Mouse (Mus musculus) MEL (cell line): ENCODE data around the gene Zfp398.

ENCODE experiments used
- CTCF ChIP-seq, 3 experiments: IDR thresholded peaks in 2 of 3; conservative IDR thresholded peaks in 1 of 3; 2 replicates each; pipeline ENCODE4 v1.5.1; 2011 to 2012; ENCODE audit warnings: low read length in 3 of 3, low read depth in 2 of 3, mild to moderate bottlenecking in 2 of 3, improper control_type of control experiment in 1 of 3, inconsistent platforms in 1 of 3, mixed read lengths in 1 of 3, moderate library complexity in 1 of 3; ENCODE audit not compliant: control insufficient read depth in 1 of 3, insufficient read depth in 1 of 3, poor library complexity in 1 of 3, severe bottlenecking in 1 of 3
- ELF1 ChIP-seq: IDR thresholded peaks from 2 replicates; pipeline ENCODE4 v1.6.1; 2014; ENCODE audit warnings: low read depth, mild to moderate bottlenecking, inconsistent platforms, low read length, improper control_type of control experiment, moderate library complexity
- EP300 ChIP-seq, 2 experiments: IDR thresholded peaks; 2 replicates each; pipeline ENCODE4 v1.6.1; 2011; ENCODE audit warnings: improper control_type of control experiment in 2 of 2, low read length in 2 of 2, low read depth in 1 of 2, mild to moderate bottlenecking in 1 of 2
- MAFK ChIP-seq: IDR thresholded peaks from 2 replicates; pipeline ENCODE4 v1.6.1; 2011; ENCODE audit warnings: low read depth, mild to moderate bottlenecking, low read length, improper control_type of control experiment, borderline replicate concordance
- MAX ChIP-seq: IDR thresholded peaks from 2 replicates; pipeline ENCODE4 v1.6.1; 2011; ENCODE audit warnings: low read length, improper control_type of control experiment
- MYC ChIP-seq: IDR thresholded peaks from 2 replicates; pipeline ENCODE4 v1.6.1; 2011; ENCODE audit warnings: low read depth, mild to moderate bottlenecking, low read length, improper control_type of control experiment, moderate library complexity
- POLR2A ChIP-seq, 2 experiments: IDR thresholded peaks; 2 replicates each; pipeline ENCODE4 v1.6.1; 2011 to 2012; ENCODE audit warnings: low read length in 2 of 2, mild to moderate bottlenecking in 2 of 2, control low read depth in 1 of 2, improper control_type of control experiment in 1 of 2, low read depth in 1 of 2, moderate library complexity in 1 of 2; ENCODE audit not compliant: control insufficient read depth in 1 of 2, insufficient read depth in 1 of 2, poor library complexity in 1 of 2
- RAD21 ChIP-seq: IDR thresholded peaks from 2 replicates; pipeline ENCODE4 v1.6.1; 2011; ENCODE audit warnings: mild to moderate bottlenecking, low read depth, low read length, improper control_type of control experiment
- ZMIZ1 ChIP-seq: IDR thresholded peaks from 2 replicates; pipeline ENCODE4 v1.6.1; 2012; ENCODE audit warnings: low read depth, mild to moderate bottlenecking, inconsistent platforms, low read length, improper control_type of control experiment, moderate library complexity

DNA sequence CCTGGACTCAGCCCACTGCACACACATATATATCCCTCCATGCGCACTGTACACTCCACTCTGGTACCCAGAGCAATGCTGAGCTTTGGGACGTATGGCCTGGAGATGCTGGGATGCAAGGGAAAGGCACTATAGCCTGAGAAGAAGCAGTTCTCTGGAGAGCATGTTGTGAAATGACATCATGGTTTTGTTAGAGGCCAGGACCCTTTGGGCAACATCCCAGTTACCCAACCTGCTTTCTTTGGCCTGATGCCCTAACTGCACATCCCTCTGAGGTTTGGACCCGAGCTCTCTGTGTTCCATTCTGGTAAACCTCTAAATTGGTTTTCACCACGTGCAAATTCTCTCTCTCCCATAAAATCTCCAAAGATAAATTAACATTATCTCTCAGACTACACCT, 68.1 kb downstream of the Zfp398 start:
- TF ChIP-seq MYC = no peak
- TF ChIP-seq POLR2A (IDR thresholded peaks at IDR 0.05; ENCODE audit: control insufficient read depth in 1 of 2, insufficient read depth in 1 of 2, low read depth in 1 of 2, low read length in 2 of 2, poor library complexity in 1 of 2) = no peak
- no peak for TF ChIP-seq CTCF (IDR thresholded peaks at IDR 0.05 in 2 of 3, conservative IDR thresholded peaks at IDR 0.05 in 1 of 3; ENCODE audit: control insufficient read depth in 1 of 3, insufficient read depth in 1 of 3, low read depth in 2 of 3, low read length in 3 of 3, poor library complexity in 1 of 3, severe bottlenecking in 1 of 3)
- no peak for TF ChIP-seq RAD21
- no peak for TF ChIP-seq EP300 (IDR thresholded peaks at IDR 0.05; ENCODE audit: low read depth in 1 of 2, low read length in 2 of 2)
- TF ChIP-seq ELF1 = no peak
- no peak for TF ChIP-seq MAFK
- TF ChIP-seq ZMIZ1 = no peak
- TF ChIP-seq MAX = no peak
